Mouse (Mus musculus) embryonic facial prominence, embryonic 12.5 days (tissue): ENCODE results near the gene Tmem218. TPM values are rescaled to one million over a fixed set of nuclear protein-coding genes. Genes with fewer than 3 reads are reported as not detected.

Experiments
- ATAC-seq: fragments of 200-750 bp; cut with Nextera tagmentation; 2 replicates; pipeline ENCODE4 v1.8.0; 2017; ENCODE audit not compliant: insufficient number of reproducible peaks, insufficient read depth, low FRiP score, low TSS enrichment
- H3K27ac ChIP-seq: fragments of 300-500 bp; sonication (generic); 2 replicates; pipeline ENCODE4 v1.5.1; 2016; ENCODE audit warnings: mild to moderate bottlenecking
- H3K27me3 ChIP-seq: fragments of 300-500 bp; sonication (generic); 2 replicates; pipeline ENCODE4 v1.6.1; 2016; ENCODE audit warnings: mild to moderate bottlenecking, moderate library complexity
- H3K36me3 ChIP-seq: fragments of 300-500 bp; sonication (generic); 2 replicates; pipeline ENCODE4 v1.6.1; 2016; ENCODE audit warnings: mild to moderate bottlenecking
- H3K4me1 ChIP-seq: fragments of 300-500 bp; sonication (generic); 2 replicates; pipeline ENCODE4 v1.6.1; 2016
- H3K4me2 ChIP-seq: fragments of 300-500 bp; sonication (generic); replicated peaks from 2 replicates; pipeline ENCODE4 v1.6.1; 2016; ENCODE audit warnings: mild to moderate bottlenecking, moderate library complexity
- H3K4me3 ChIP-seq: fragments of 300-500 bp; sonication (generic); 2 replicates; pipeline ENCODE4 v1.5.1; 2016; ENCODE audit warnings: mild to moderate bottlenecking
- H3K9ac ChIP-seq: fragments of 300-500 bp; sonication (generic); 2 replicates; pipeline ENCODE4 v1.6.1; 2016; ENCODE audit warnings: mild to moderate bottlenecking, moderate library complexity
- H3K9me3 ChIP-seq: fragments of 300-500 bp; sonication (generic); 2 replicates; pipeline ENCODE4 v1.6.1; 2016; ENCODE audit warnings: mild to moderate bottlenecking, moderate library complexity
- WGBS: fragments of 180-500 bp; shearing (Covaris S2); methylation state at CpG from one replicate; pipeline ENCODE4 v1.1.7; 2016; 5-methylcytosine and 5-hydroxymethylcytosine counted together
- polyA plus RNA-seq: library from polyadenylated mRNA; unstranded; fragments of >200 nt; fragmentation: Nextera tagmentation; extraction: Ambion mirVana; gene quantifications from 2 replicates; pipeline ENCODE4 v1.2.1, GENCODE M21; 2016

The Tmem218 gene
- polyA plus RNA-seq, 1 experiment from 2014 or later = 17.6 TPM

- peak overlapping the region; percentile 57; the same call in 1 of the 2 replicates for H3K9ac ChIP-seq
- ATAC-seq = 0 out of 2 replicates have a peak, but pooled peaks have one; percentile 54
- H3K4me3 ChIP-seq = peak overlapping the region; percentile 44
- H3K36me3 ChIP-seq = no peaks in the 10 kb centered on the region
- peak overlapping the region; percentile 95 for H3K4me2 ChIP-seq
- no peaks in the 10 kb centered on the region for H3K9me3 ChIP-seq
- H3K4me1 ChIP-seq = peaks cover 5% of the 10 kb centered on the region; the same call in 1 of the 2 replicates
- no peaks in the 10 kb centered on the region for H3K27me3 ChIP-seq
- H3K27ac ChIP-seq = no peak overlapping the region
- 34% methylated on average over 7 of the region's 7 CpGs for WGBS
Observed at GRCm38 (mm10) chr9:37255889-37256225, 47.8 kb downstream of the Tmem218 start.

GRCm38 (mm10) chr9:37266622-37267021 lies 58.6 kb downstream of the Tmem218 start:
- 78% methylated on average over 2 of the region's 2 CpGs for WGBS
- no peaks in the 10 kb centered on the region for H3K4me1 ChIP-seq
- no peak overlapping the region for H3K4me2 ChIP-seq
- H3K27ac ChIP-seq = no peak overlapping the region
- no peak overlapping the region for H3K4me3 ChIP-seq
- H3K9ac ChIP-seq = no peak overlapping the region
- no peaks in the 10 kb centered on the region for H3K36me3 ChIP-seq
- H3K27me3 ChIP-seq = no peaks in the 10 kb centered on the region
- no peaks in the 10 kb centered on the region for H3K9me3 ChIP-seq
- no peak for ATAC-seq

Other genes with a start within 250 kb of the Tmem218 start
- gene Pknox2, start 60.8 kb upstream of the Tmem218 start, polyA plus RNA-seq = 18.8 and 20.8 TPM in 2 replicates
- gene Slc37a2, start 47.5 kb downstream of the Tmem218 start, polyA plus RNA-seq = 1.7 and 2.0 TPM in 2 replicates
- 8.3 and 8.4 TPM in 2 replicates for gene Ccdc15, start 140.2 kb downstream of the Tmem218 start, polyA plus RNA-seq
- 0.10 TPM in 1 of 2 replicates, not detected in the other for gene Hepacam, start 159.1 kb downstream of the Tmem218 start, polyA plus RNA-seq
- 7.7 and 8.9 TPM in 2 replicates for gene Robo4, start 193.7 kb downstream of the Tmem218 start, polyA plus RNA-seq
- gene Robo3, start 225.0 kb downstream of the Tmem218 start, polyA plus RNA-seq = 2.7 TPM in 2 replicates